In the genomic region with DNA sequence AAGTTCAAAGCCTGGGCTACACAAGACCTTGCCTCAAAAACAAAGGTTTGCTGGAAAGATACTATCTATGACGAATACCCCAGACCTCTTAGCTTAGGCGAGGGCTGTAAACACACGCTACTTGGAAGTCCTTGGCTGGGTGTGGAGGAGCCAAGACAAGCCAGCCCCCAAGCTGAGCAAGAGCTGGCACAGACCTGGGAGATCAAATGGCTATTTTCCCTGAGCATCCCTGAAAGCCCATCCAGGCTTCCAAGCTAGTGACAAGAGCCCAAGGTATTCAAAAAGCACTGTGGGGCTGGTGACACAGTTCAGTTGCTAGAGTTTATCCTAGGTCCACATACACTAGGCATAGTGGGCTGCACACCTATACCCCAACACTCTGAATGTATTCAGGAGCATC, we compare ENCODE assay signal across 18 mouse cellular contexts. TPM values are rescaled to one million over a fixed set of nuclear protein-coding genes. Genes with fewer than 3 reads are reported as not detected.
DNase-seq lines count a peak whose midpoint lies in the region; ATAC-seq and TF ChIP-seq lines count a peak whose summit lies in the region.
"Had no signal": no experiment of that assay in that cellular context is flagged by ENCODE, and none has a peak within 500 bp of the region (broad histone marks: within the 10 kb centered on the region; RNA-seq: fewer than 3 reads in every experiment).

No protein-coding gene starts in this region.

- no peaks in the 10 kb centered on the region for H3K36me3 ChIP-seq in hindbrain, embryonic 11.5 days (ENCODE audit: control insufficient read depth, insufficient read depth, low read length)
- no peaks in the 10 kb centered on the region for H3K36me3 ChIP-seq in hindbrain, embryonic 14.5 days (replicated peaks; ENCODE audit: control insufficient read depth, insufficient read depth)
- H3K36me3 ChIP-seq in stomach, embryonic 15.5 days: no peaks in the 10 kb centered on the region
- H3K36me3 ChIP-seq in stomach, postnatal 0 days (ENCODE audit: control insufficient read depth, insufficient read depth, low read length): no peaks in the 10 kb centered on the region
- H3K36me3 ChIP-seq in liver, embryonic 13.5 days: no peaks in the 10 kb centered on the region
- H3K36me3 ChIP-seq in stomach, embryonic 16.5 days (ENCODE audit: control insufficient read depth, insufficient read depth, low read length): no peaks in the 10 kb centered on the region
- H3K36me3 ChIP-seq: midbrain, embryonic 12.5 days had no signal

- no peaks in the 10 kb centered on the region; the same call in 1 of the 2 replicates for H3K4me1 ChIP-seq in hindbrain, embryonic 11.5 days (replicated peaks; ENCODE audit: control insufficient read depth, insufficient read depth, low read length)
- H3K4me1 ChIP-seq in hindbrain, embryonic 14.5 days (replicated peaks; ENCODE audit: control insufficient read depth, insufficient read depth, low read length): peaks cover 32% of the 10 kb centered on the region
- H3K4me1 ChIP-seq in stomach, embryonic 15.5 days: peaks cover 29% of the 10 kb centered on the region
- peaks cover 10% of the 10 kb centered on the region; the same call in 1 of the 2 replicates for H3K4me1 ChIP-seq in stomach, postnatal 0 days (replicated peaks; ENCODE audit: control insufficient read depth, insufficient read depth)
- peaks cover 65% of the 10 kb centered on the region for H3K4me1 ChIP-seq in liver, embryonic 13.5 days (replicated peaks)
- peaks cover 20% of the 10 kb centered on the region for H3K4me1 ChIP-seq in stomach, embryonic 16.5 days (ENCODE audit: control insufficient read depth, insufficient read depth, low read length)

- no peak for ATAC-seq in hindbrain, embryonic 11.5 days (ENCODE audit: low FRiP score)
- ATAC-seq in hindbrain, embryonic 14.5 days (ENCODE audit: low FRiP score): no peak
- no peak for ATAC-seq in stomach, embryonic 15.5 days (ENCODE audit: insufficient read depth, low FRiP score, low read depth)
- ATAC-seq in stomach, postnatal 0 days (ENCODE audit: low FRiP score, low TSS enrichment): no peak
- ATAC-seq in liver, embryonic 13.5 days (ENCODE audit: low read depth): no peak
- ATAC-seq in stomach, embryonic 16.5 days (ENCODE audit: insufficient read depth, low FRiP score): no peak
- ATAC-seq: hindbrain, postnatal 0 days had no signal

- no peak overlapping the region for H3K4me2 ChIP-seq in hindbrain, embryonic 11.5 days (replicated peaks; ENCODE audit: low read depth, low read length)
- H3K4me2 ChIP-seq in hindbrain, embryonic 14.5 days (replicated peaks): no peak overlapping the region
- peak overlapping the region; percentile 67 for H3K4me2 ChIP-seq in stomach, embryonic 15.5 days
- H3K4me2 ChIP-seq in stomach, postnatal 0 days (replicated peaks; ENCODE audit: low read depth): no peak overlapping the region
- peak overlapping the region; percentile 97 for H3K4me2 ChIP-seq in liver, embryonic 13.5 days
- H3K4me2 ChIP-seq in stomach, embryonic 16.5 days (ENCODE audit: low read depth, low read length): peak overlapping the region; percentile 67; the same call in 1 of the 2 replicates

- no peaks in the 10 kb centered on the region for H3K27me3 ChIP-seq in hindbrain, embryonic 11.5 days (ENCODE audit: control insufficient read depth, insufficient read depth, low read length)
- no peaks in the 10 kb centered on the region for H3K27me3 ChIP-seq in hindbrain, embryonic 14.5 days (ENCODE audit: control insufficient read depth, insufficient read depth, low read length)
- no peaks in the 10 kb centered on the region for H3K27me3 ChIP-seq in stomach, embryonic 15.5 days (replicated peaks)
- H3K27me3 ChIP-seq in stomach, postnatal 0 days (ENCODE audit: control insufficient read depth, insufficient read depth, low read length): no peaks in the 10 kb centered on the region
- H3K27me3 ChIP-seq in liver, embryonic 13.5 days: no peaks in the 10 kb centered on the region
- no peaks in the 10 kb centered on the region for H3K27me3 ChIP-seq in stomach, embryonic 16.5 days (ENCODE audit: control insufficient read depth, insufficient read depth, low read length)
- H3K27me3 ChIP-seq: midbrain, embryonic 12.5 days had no signal

- no peaks in the 10 kb centered on the region for H3K9me3 ChIP-seq in hindbrain, embryonic 11.5 days (ENCODE audit: control insufficient read depth, low read length)
- no peaks in the 10 kb centered on the region for H3K9me3 ChIP-seq in hindbrain, embryonic 14.5 days (ENCODE audit: control insufficient read depth, low read length)
- no peaks in the 10 kb centered on the region for H3K9me3 ChIP-seq in stomach, embryonic 15.5 days
- no peaks in the 10 kb centered on the region for H3K9me3 ChIP-seq in stomach, postnatal 0 days (ENCODE audit: control insufficient read depth, low read length)
- no peaks in the 10 kb centered on the region for H3K9me3 ChIP-seq in liver, embryonic 13.5 days (replicated peaks)
- H3K9me3 ChIP-seq in stomach, embryonic 16.5 days (replicated peaks; ENCODE audit: control insufficient read depth, low read length): no peaks in the 10 kb centered on the region
- H3K9me3 ChIP-seq: midbrain, embryonic 12.5 days had no signal

- no peak for TF ChIP-seq CTCF in stomach, postnatal 0 days (IDR thresholded peaks at IDR 0.05; ENCODE audit: low read depth)

- no peak overlapping the region for H3K9ac ChIP-seq in hindbrain, embryonic 11.5 days (ENCODE audit: low read depth, low read length)
- no peak overlapping the region for H3K9ac ChIP-seq in hindbrain, embryonic 14.5 days
- H3K9ac ChIP-seq in stomach, embryonic 15.5 days: no peak overlapping the region
- H3K9ac ChIP-seq in stomach, postnatal 0 days (ENCODE audit: low read length): no peak overlapping the region
- H3K9ac ChIP-seq in liver, embryonic 13.5 days: peak overlapping the region; percentile 94; the same call in 1 of the 2 replicates
- no peak overlapping the region; the same call in 1 of the 2 replicates for H3K9ac ChIP-seq in stomach, embryonic 16.5 days (ENCODE audit: low read length)

- no peak for TF ChIP-seq EP300 in stomach, postnatal 0 days (optimal IDR thresholded peaks at IDR 0.05)

- H3K4me3 ChIP-seq in hindbrain, embryonic 11.5 days (ENCODE audit: low read depth, low read length): 0 out of 2 replicates have a peak overlapping the region, but pooled peaks have one; percentile 2
- no peak overlapping the region for H3K4me3 ChIP-seq in hindbrain, embryonic 14.5 days (replicated peaks; ENCODE audit: low read length)
- peak overlapping the region; percentile 85 for H3K4me3 ChIP-seq in stomach, embryonic 15.5 days (replicated peaks)
- H3K4me3 ChIP-seq in stomach, postnatal 0 days (ENCODE audit: low read depth, low read length): no peak overlapping the region
- peak overlapping the region; percentile 93 for H3K4me3 ChIP-seq in liver, embryonic 13.5 days (replicated peaks)
- H3K4me3 ChIP-seq in stomach, embryonic 16.5 days (replicated peaks; ENCODE audit: low read length): no peak overlapping the region
- H3K4me3 ChIP-seq: midbrain, embryonic 12.5 days had no signal

- H3K27ac ChIP-seq in hindbrain, embryonic 11.5 days (ENCODE audit: low read depth, low read length): no peak overlapping the region
- no peak overlapping the region for H3K27ac ChIP-seq in hindbrain, embryonic 14.5 days
- H3K27ac ChIP-seq in stomach, embryonic 15.5 days: no peak overlapping the region
- H3K27ac ChIP-seq in stomach, postnatal 0 days (replicated peaks): no peak overlapping the region
- H3K27ac ChIP-seq in liver, embryonic 13.5 days: peak overlapping the region; percentile 95; the same call in 1 of the 2 replicates
- H3K27ac ChIP-seq in stomach, embryonic 16.5 days (ENCODE audit: low read length): no peak overlapping the region
- H3K27ac ChIP-seq: hindbrain, postnatal 0 days; left cerebral cortex, adult 2 months; midbrain, embryonic 12.5 days had no signal

- no peak for DNase-seq in hindbrain, embryonic 11.5 days (ENCODE audit: low spot score)
- no peak for DNase-seq in hindbrain, embryonic 14.5 days (ENCODE audit: low spot score)
- no peak for DNase-seq in stomach, postnatal 0 days (ENCODE audit: low spot score)
- DNase-seq in liver, embryonic 13.5 days: no peak
- no peak for DNase-seq in cerebellum, adult 18-20 months
- DNase-seq in lung, adult 18-20 months: no peak
- DNase-seq: adrenal gland, postnatal 25 days; gastrocnemius, postnatal 10 days; kidney, adult 11 months; kidney, postnatal 14 days; lung, postnatal 10 days; right cerebral cortex, postnatal 14 days; thymus, postnatal 4 days had no signal

- WGBS in hindbrain, embryonic 11.5 days: 92% methylated on average over 3 of the region's 3 CpGs
- 93% methylated on average over 3 of the region's 3 CpGs for WGBS in hindbrain, embryonic 14.5 days
- 81% methylated on average over 3 of the region's 3 CpGs for WGBS in stomach, embryonic 15.5 days
- 73% methylated on average over 3 of the region's 3 CpGs for WGBS in stomach, postnatal 0 days
- WGBS in liver, embryonic 13.5 days (ENCODE audit: insufficient replicate concordance): 72% methylated on average over 3 of the region's 3 CpGs
- 86% methylated on average over 3 of the region's 3 CpGs for WGBS in stomach, embryonic 16.5 days

RNA-seq across cellular contexts. Expression of gene Bicra, which starts 2.9 kb away (rescaled TPM):
- 6.6 and 9.2 TPM in 2 replicates for polyA plus RNA-seq in hindbrain, embryonic 11.5 days (2014; fragmentation: Nextera tagmentation; extraction: Ambion mirVana)
- polyA plus RNA-seq in hindbrain, embryonic 14.5 days (2014; fragmentation: Nextera tagmentation; extraction: Ambion mirVana): 7.9 and 8.8 TPM in 2 replicates
- 5.8 and 7.2 TPM in 2 replicates for polyA plus RNA-seq in stomach, embryonic 15.5 days (2015; fragmentation: Nextera tagmentation; extraction: Ambion mirVana)
- 1.8 and 2.3 TPM in 2 replicates for polyA plus RNA-seq in stomach, postnatal 0 days (2015; fragmentation: Nextera tagmentation; extraction: Ambion mirVana)
- 1.4 TPM in 2 replicates for polyA plus RNA-seq in liver, embryonic 13.5 days (2015; fragmentation: Nextera tagmentation; extraction: Ambion mirVana)
- 3.9 and 4.5 TPM in 2 replicates for polyA plus RNA-seq in stomach, embryonic 16.5 days (2015; fragmentation: Nextera tagmentation; extraction: Ambion mirVana)

RNA-seq across cellular contexts. Expression of gene Zfp541, which starts 11.0 kb away (rescaled TPM):
- polyA plus RNA-seq in hindbrain, embryonic 11.5 days (2014; fragmentation: Nextera tagmentation; extraction: Ambion mirVana): not detected in 2 replicates
- 0.16 TPM in 2 replicates for polyA plus RNA-seq in hindbrain, embryonic 14.5 days (2014; fragmentation: Nextera tagmentation; extraction: Ambion mirVana)
- 0.04 and 0.10 TPM in 2 replicates for polyA plus RNA-seq in stomach, embryonic 15.5 days (2015; fragmentation: Nextera tagmentation; extraction: Ambion mirVana)
- 0.05 TPM in 2 replicates for polyA plus RNA-seq in stomach, postnatal 0 days (2015; fragmentation: Nextera tagmentation; extraction: Ambion mirVana)
- polyA plus RNA-seq in liver, embryonic 13.5 days (2015; fragmentation: Nextera tagmentation; extraction: Ambion mirVana): 0.02 TPM in 1 of 2 replicates, not detected in the other
- polyA plus RNA-seq in stomach, embryonic 16.5 days (2015; fragmentation: Nextera tagmentation; extraction: Ambion mirVana): 0.05 and 0.10 TPM in 2 replicates
- polyA plus RNA-seq: midbrain, embryonic 12.5 days had no signal

RNA-seq across cellular contexts. Expression of gene Napa, which starts 47.7 kb away (rescaled TPM):
- 176 and 177 TPM in 2 replicates for polyA plus RNA-seq in hindbrain, embryonic 11.5 days (2014; fragmentation: Nextera tagmentation; extraction: Ambion mirVana)
- 202 and 214 TPM in 2 replicates for polyA plus RNA-seq in hindbrain, embryonic 14.5 days (2014; fragmentation: Nextera tagmentation; extraction: Ambion mirVana)
- polyA plus RNA-seq in stomach, embryonic 15.5 days (2015; fragmentation: Nextera tagmentation; extraction: Ambion mirVana): 175 and 176 TPM in 2 replicates
- polyA plus RNA-seq in stomach, postnatal 0 days (2015; fragmentation: Nextera tagmentation; extraction: Ambion mirVana): 136 and 152 TPM in 2 replicates
- 159 and 165 TPM in 2 replicates for polyA plus RNA-seq in liver, embryonic 13.5 days (2015; fragmentation: Nextera tagmentation; extraction: Ambion mirVana)
- 206 and 230 TPM in 2 replicates for polyA plus RNA-seq in stomach, embryonic 16.5 days (2015; fragmentation: Nextera tagmentation; extraction: Ambion mirVana)

Comparison
In these comparisons a context has a peak if more than half of its experiments do, and no peak if none do; other contexts are left out.
1. H3K4me2 ChIP-seq: peak in stomach, embryonic 15.5 days (single experiment), liver, embryonic 13.5 days (single experiment) and stomach, embryonic 16.5 days (single experiment); none in hindbrain, embryonic 11.5 days (single experiment), hindbrain, embryonic 14.5 days (single experiment) and stomach, postnatal 0 days (single experiment).
2. H3K4me3 ChIP-seq: peak in hindbrain, embryonic 11.5 days (single experiment), stomach, embryonic 15.5 days (single experiment) and liver, embryonic 13.5 days (single experiment); none in hindbrain, embryonic 14.5 days (single experiment), stomach, postnatal 0 days (single experiment) and stomach, embryonic 16.5 days (single experiment).